Mouse (Mus musculus) forebrain, embryonic 14.5 days (tissue): Measurements from ENCODE around the gene Gm11756. TPM values are rescaled to one million over a fixed set of nuclear protein-coding genes. Genes with fewer than 3 reads are reported as not detected.
"Not testable (repeated sequence)": the region's sequence is repeated elsewhere in the genome, so short reads cannot be mapped to it uniquely, and the experiment has no call there.

ENCODE experiments used
- ATAC-seq: fragments of 200-750 bp; cut with Nextera tagmentation; 2 replicates; pipeline ENCODE4 v1.8.0; 2017; ENCODE audit warnings: mild to moderate bottlenecking, moderate library complexity
- DNase-seq: peaks from one replicate; pipeline ENCODE4 v3.0.0-alpha.2; 2015; ENCODE audit warnings: low spot score
- H3K27ac ChIP-seq: fragments of 300-500 bp; sonication (generic); 2 replicates; pipeline ENCODE4 v1.5.1; 2014; ENCODE audit warnings: low read depth, mild to moderate bottlenecking, control low read depth, low read length, moderate library complexity
- H3K27me3 ChIP-seq: fragments of 300-500 bp; sonication (generic); replicated peaks from 2 replicates; pipeline ENCODE4 v1.6.1; 2014; ENCODE audit warnings: low read length, control low read depth, mixed read lengths; ENCODE audit not compliant: control insufficient read depth, insufficient read depth
- H3K36me3 ChIP-seq: fragments of 300-500 bp; sonication (generic); 2 replicates; pipeline ENCODE4 v1.6.1; 2014; ENCODE audit warnings: low read length, control low read depth; ENCODE audit not compliant: control insufficient read depth, insufficient read depth
- H3K4me1 ChIP-seq: fragments of 300-500 bp; sonication (generic); 2 replicates; pipeline ENCODE4 v1.6.1; 2014; ENCODE audit warnings: antibody characterized with exemption, low read length, control low read depth; ENCODE audit not compliant: control insufficient read depth, insufficient read depth
- H3K4me2 ChIP-seq: fragments of 300-500 bp; sonication (generic); 2 replicates; pipeline ENCODE4 v1.6.1; 2014; ENCODE audit warnings: mild to moderate bottlenecking, control low read depth, low read length
- H3K4me3 ChIP-seq: fragments of 300-500 bp; sonication (generic); 2 replicates; pipeline ENCODE4 v1.5.1; 2014; ENCODE audit warnings: low read depth, low read length, control low read depth
- H3K9ac ChIP-seq: fragments of 300-500 bp; sonication (generic); 2 replicates; pipeline ENCODE4 v1.6.1; 2014; ENCODE audit warnings: mild to moderate bottlenecking, low read length, control low read depth, moderate library complexity
- H3K9me3 ChIP-seq: fragments of 300-500 bp; sonication (generic); replicated peaks from 2 replicates; pipeline ENCODE4 v1.6.1; 2016; ENCODE audit warnings: low read length, control low read depth, mixed read lengths; ENCODE audit not compliant: control insufficient read depth
- WGBS: fragments of 180-500 bp; shearing (Covaris S2); extraction: QIAGEN DNeasy Blood & Tissue Kit; methylation state at CpG from one replicate; pipeline ENCODE4 v1.1.7; 2014; 5-methylcytosine and 5-hydroxymethylcytosine counted together
- polyA plus RNA-seq: library from polyadenylated mRNA; unstranded; fragments of >200 nt; fragmentation: Nextera tagmentation; extraction: Ambion mirVana; gene quantifications from 2 replicates; pipeline ENCODE4 v1.2.1, GENCODE M21; 2014

Gene Gm11756
- polyA plus RNA-seq: not detected in 2 replicates

DNA sequence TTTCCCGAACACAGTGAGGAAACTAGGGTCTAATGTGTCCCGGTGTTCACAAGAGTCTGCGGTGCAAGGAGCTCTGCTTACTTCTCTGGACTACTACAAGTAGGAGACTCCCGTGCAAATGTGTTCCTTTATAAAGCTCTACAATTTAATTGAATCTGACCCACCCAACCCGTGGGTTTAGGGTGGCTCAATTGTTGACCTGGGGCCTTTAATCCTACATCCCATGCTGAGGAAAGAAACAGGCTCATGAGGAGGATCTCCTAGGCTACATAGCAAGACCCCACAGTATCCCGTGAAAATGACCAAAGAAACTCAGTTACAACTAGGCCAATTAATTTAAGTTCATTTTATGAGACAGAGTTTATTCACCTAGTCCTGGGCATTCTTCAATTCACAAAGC lies at the start of gene Gm11756:
Gene Gm11756 (minus strand): TSS at position 101 of the 400 bp plus-strand sequence.
- not testable (repeated sequence) for ATAC-seq, H3K4me2 ChIP-seq, H3K27ac ChIP-seq, H3K9me3 ChIP-seq, DNase-seq, H3K27me3 ChIP-seq, H3K4me1 ChIP-seq, H3K36me3 ChIP-seq, H3K4me3 ChIP-seq, H3K9ac ChIP-seq
- WGBS: 82% methylated on average over 6 of the region's 6 CpGs

- Histone ChIP-seq H3K4me1 (no peaks in the 10 kb centered on the region), H3K27me3 (no peaks in the 10 kb centered on the region), H3K9ac (no peak within 1 kb of the TSS), H3K36me3 (no peaks in the 10 kb centered on the region), H3K4me2 (no peak within 1 kb of the TSS), H3K27ac (no peak within 1 kb of the TSS), H3K4me3 (no peak within 1 kb of the TSS), H3K9me3 (no peaks in the 10 kb centered on the region)
- 88% methylated on average over 8 of the region's 8 CpGs for WGBS
- DNase-seq (no peak), ATAC-seq (no peak)
These were observed 29.9 kb upstream of the Gm11756 start, which contains the start of gene 2310002L09Rik for GRCm38 (mm10) chr4:73950375-73950896. TSS of gene 2310002L09Rik (minus strand) at chr4:73950846.

- not testable (repeated sequence) for H3K4me2 ChIP-seq, H3K27me3 ChIP-seq, H3K4me3 ChIP-seq, H3K9me3 ChIP-seq, H3K4me1 ChIP-seq, ATAC-seq, H3K27ac ChIP-seq, H3K36me3 ChIP-seq, H3K9ac ChIP-seq, DNase-seq
- WGBS: no CpG with 5 or more reads among the region's 4 CpGs
These were observed 14.7 kb downstream of the Gm11756 start, which contains the start of gene Gm13871 for GRCm38 (mm10) chr4:73905853-73906252. TSS of gene Gm13871 (minus strand) at chr4:73905953.

- DNase-seq, H3K27ac ChIP-seq, H3K9ac ChIP-seq, H3K36me3 ChIP-seq, H3K27me3 ChIP-seq, H3K4me3 ChIP-seq, ATAC-seq, H3K9me3 ChIP-seq, H3K4me1 ChIP-seq, H3K4me2 ChIP-seq: not testable (repeated sequence)
- WGBS: no CpG with 5 or more reads among the region's 4 CpGs
These were observed 29.5 kb downstream of the Gm11756 start, which contains the start of gene Gm11757 for GRCm38 (mm10) chr4:73891012-73891411. TSS of gene Gm11757 (minus strand) at chr4:73891112.

DNA sequence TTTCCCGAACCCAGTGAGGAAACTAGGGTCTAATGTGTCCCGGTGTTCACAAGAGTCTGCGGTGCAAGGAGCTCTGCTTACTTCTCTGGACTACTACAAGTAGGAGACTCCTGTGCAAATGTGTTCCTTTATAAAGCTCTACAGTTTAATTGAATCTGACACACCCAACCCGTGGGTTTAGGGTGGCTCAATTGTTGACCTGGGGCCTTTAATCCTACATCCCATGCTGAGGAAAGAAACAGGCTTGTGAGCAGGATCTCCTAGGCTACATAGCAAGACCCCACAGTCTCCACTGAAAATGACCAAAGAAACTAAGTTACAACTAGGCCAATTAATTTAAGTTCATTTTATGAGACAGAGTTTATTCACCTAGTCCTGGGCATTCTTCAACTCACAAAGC lies 44.4 kb downstream of the Gm11756 start, which contains the start of gene Gm11758:
Gene Gm11758 (minus strand): TSS at position 101 of the 400 bp plus-strand sequence.
- ATAC-seq, H3K9me3 ChIP-seq, H3K36me3 ChIP-seq, H3K27me3 ChIP-seq, DNase-seq, H3K27ac ChIP-seq, H3K9ac ChIP-seq, H3K4me3 ChIP-seq, H3K4me1 ChIP-seq, H3K4me2 ChIP-seq: not testable (repeated sequence)
- no CpG with 5 or more reads among the region's 4 CpGs for WGBS

Other genes starting within 250 kb of the Gm11756 start
- not detected in 2 replicates for gene Gm428, start 237.2 kb downstream of the Gm11756 start, polyA plus RNA-seq
- 0.05 and 0.10 TPM in 2 replicates for gene Rasef, start 129.8 kb downstream of the Gm11756 start, polyA plus RNA-seq
- not detected in 2 replicates for gene Gm11758, start 44.5 kb downstream of the Gm11756 start, polyA plus RNA-seq
- gene Gm11757, start 29.6 kb downstream of the Gm11756 start, polyA plus RNA-seq: not detected in 2 replicates
- gene Gm13871, start 14.8 kb downstream of the Gm11756 start, polyA plus RNA-seq: not detected in 2 replicates
- not detected in 2 replicates for gene 2310002L09Rik, start 30.1 kb upstream of the Gm11756 start, polyA plus RNA-seq
- gene Frmd3, start 92.7 kb upstream of the Gm11756 start, polyA plus RNA-seq: 14.7 and 19.7 TPM in 2 replicates